Mouse (Mus musculus) CH12.LX (cell line): Measurements from ENCODE around the gene Lrrc19. TPM values are rescaled to one million over a fixed set of nuclear protein-coding genes. Genes with fewer than 3 reads are reported as not detected.

Experiments
- DNase-seq: peaks from one replicate; pipeline ENCODE4 v3.0.0-alpha.2; 2013; ENCODE audit errors: extremely low read depth
- H3K27ac ChIP-seq: 2 replicates; pipeline ENCODE4 v1.5.1; 2012; ENCODE audit warnings: low read depth, mild to moderate bottlenecking, control low read depth, moderate library complexity; ENCODE audit not compliant: insufficient read depth
- H3K27me3 ChIP-seq: replicated peaks from 2 replicates; pipeline ENCODE3; 2012; ENCODE audit warnings: inconsistent platforms
- H3K36me3 ChIP-seq, 2 experiments: replicated peaks in 1 of 2; 2 replicates each; pipeline versions ENCODE3 to v1.6.1; 2012; ENCODE audit warnings: inconsistent platforms in 1 of 2, low read length in 1 of 2, mild to moderate bottlenecking in 1 of 2, mixed read lengths in 1 of 2, moderate library complexity in 1 of 2; ENCODE audit not compliant: control insufficient read depth in 1 of 2, insufficient read depth in 1 of 2
- H3K4me1 ChIP-seq, 2 experiments: 2 replicates each; pipeline ENCODE4 v1.6.1; 2012; ENCODE audit warnings: inconsistent platforms in 1 of 2, moderate library complexity in 1 of 2; ENCODE audit not compliant: insufficient read depth in 2 of 2, control insufficient read depth in 1 of 2
- H3K4me2 ChIP-seq: 2 replicates; pipeline ENCODE4 v1.6.1; 2012; ENCODE audit warnings: low read depth, mild to moderate bottlenecking, control low read depth; ENCODE audit not compliant: poor library complexity, insufficient read depth, severe bottlenecking
- H3K4me3 ChIP-seq, 3 experiments: fragments of 150-350 bp in 1 of 3; sonication (generic) in 1 of 3; replicated peaks in 1 of 3; 2 replicates each; pipeline versions ENCODE3 to v1.5.1; 2011 to 2012; ENCODE audit warnings: low read depth in 2 of 3, low read length in 2 of 3, mild to moderate bottlenecking in 2 of 3, moderate library complexity in 2 of 3, control low read depth in 1 of 3, improper control_type of control experiment in 1 of 3, inconsistent platforms in 1 of 3, mixed read lengths in 1 of 3; ENCODE audit not compliant: poor library complexity in 1 of 3
- H3K79me2 ChIP-seq: replicated peaks from 2 replicates; pipeline ENCODE4 v1.6.1; 2012; ENCODE audit warnings: mild to moderate bottlenecking, moderate library complexity; ENCODE audit not compliant: control insufficient read depth, poor library complexity, insufficient read depth, severe bottlenecking; ENCODE audit errors: extremely low read depth
- H3K9ac ChIP-seq: 2 replicates; pipeline ENCODE4 v1.6.1; 2012; ENCODE audit warnings: low read depth, mild to moderate bottlenecking, control low read depth, moderate library complexity; ENCODE audit not compliant: insufficient read depth
- H3K9me3 ChIP-seq: replicated peaks from 2 replicates; pipeline ENCODE3; 2012; ENCODE audit warnings: low read length, inconsistent platforms, mixed read lengths
- CTCF ChIP-seq, 2 experiments: IDR thresholded peaks in 1 of 2; conservative IDR thresholded peaks in 1 of 2; 2 replicates each; pipeline ENCODE4 v1.5.1; 2011 to 2012; ENCODE audit warnings: low read depth in 2 of 2, low read length in 2 of 2, improper control_type of control experiment in 1 of 2, inconsistent platforms in 1 of 2, mild to moderate bottlenecking in 1 of 2, moderate library complexity in 1 of 2
- E2F4 ChIP-seq: IDR thresholded peaks from 2 replicates; pipeline ENCODE4 v1.6.1; 2011; ENCODE audit warnings: low read depth, low read length, improper control_type of control experiment; ENCODE audit not compliant: insufficient replicate concordance
- EP300 ChIP-seq: IDR thresholded peaks from 2 replicates; pipeline ENCODE4 v1.6.1; 2011; ENCODE audit warnings: low read length, improper control_type of control experiment
- ETS1 ChIP-seq: conservative IDR thresholded peaks from 2 replicates; pipeline ENCODE4 v1.6.1; 2012; ENCODE audit warnings: low read depth, mild to moderate bottlenecking, inconsistent platforms, low read length, improper control_type of control experiment, moderate library complexity
- HCFC1 ChIP-seq: IDR thresholded peaks from 2 replicates; pipeline ENCODE4 v1.6.1; 2012; ENCODE audit warnings: low read depth, mild to moderate bottlenecking, inconsistent platforms, low read length, improper control_type of control experiment
- IRF4 ChIP-seq: IDR thresholded peaks from 2 replicates; pipeline ENCODE4 v1.6.1; 2014; ENCODE audit warnings: low read depth, mild to moderate bottlenecking, inconsistent platforms, low read length, improper control_type of control experiment
- JUN ChIP-seq: IDR thresholded peaks from 2 replicates; pipeline ENCODE4 v1.6.1; 2011; ENCODE audit warnings: low read depth, mild to moderate bottlenecking, low read length, improper control_type of control experiment, moderate library complexity; ENCODE audit not compliant: insufficient read depth
- KAT2A ChIP-seq: IDR thresholded peaks from 2 replicates; pipeline ENCODE4 v1.6.1; 2012; ENCODE audit warnings: low read length, improper control_type of control experiment, inconsistent platforms; ENCODE audit not compliant: insufficient replicate concordance
- MAFK ChIP-seq: IDR thresholded peaks from 2 replicates; pipeline ENCODE4 v1.6.1; 2011; ENCODE audit warnings: low read length, improper control_type of control experiment; ENCODE audit not compliant: insufficient replicate concordance
- MAZ ChIP-seq: IDR thresholded peaks from 2 replicates; pipeline ENCODE4 v1.6.1; 2012; ENCODE audit warnings: low read depth, mild to moderate bottlenecking, inconsistent platforms, low read length, improper control_type of control experiment, moderate library complexity
- MXI1 ChIP-seq: IDR thresholded peaks from 2 replicates; pipeline ENCODE4 v1.6.1; 2011; ENCODE audit warnings: mild to moderate bottlenecking, low read depth, low read length, improper control_type of control experiment
- MYC ChIP-seq: IDR thresholded peaks from 2 replicates; pipeline ENCODE4 v1.6.1; 2011; ENCODE audit warnings: low read depth, mild to moderate bottlenecking, improper control_type of control experiment, low read length
- NELFE ChIP-seq: IDR thresholded peaks from 2 replicates; pipeline ENCODE4 v1.6.1; 2011; ENCODE audit warnings: low read depth, low read length, improper control_type of control experiment
- PAX5 ChIP-seq: IDR thresholded peaks from 2 replicates; pipeline ENCODE4 v1.6.1; 2012; ENCODE audit warnings: low read length, inconsistent platforms, mixed read lengths
- POLR2A ChIP-seq: IDR thresholded peaks from 2 replicates; pipeline ENCODE4 v1.6.1; 2011; ENCODE audit warnings: low read depth, mild to moderate bottlenecking, improper control_type of control experiment, low read length
- POLR2AphosphoS2 ChIP-seq: IDR thresholded peaks from 2 replicates; pipeline ENCODE4 v1.6.1; 2011; ENCODE audit warnings: low read depth, low read length, improper control_type of control experiment
- RAD21 ChIP-seq: IDR thresholded peaks from 2 replicates; pipeline ENCODE4 v1.6.1; 2011; ENCODE audit warnings: low read depth, mild to moderate bottlenecking, low read length, improper control_type of control experiment, moderate library complexity
- RCOR1 ChIP-seq: conservative IDR thresholded peaks from 2 replicates; pipeline ENCODE4 v1.6.1; 2012; ENCODE audit warnings: low read depth, mild to moderate bottlenecking, inconsistent platforms, low read length, improper control_type of control experiment
- SIN3A ChIP-seq: IDR thresholded peaks from 2 replicates; pipeline ENCODE4 v1.6.1; 2012; ENCODE audit warnings: low read length, improper control_type of control experiment, inconsistent platforms
- TBP ChIP-seq: conservative IDR thresholded peaks from 2 replicates; pipeline ENCODE4 v1.6.1; 2011; ENCODE audit warnings: low read depth, low read length, improper control_type of control experiment
- TCF12 ChIP-seq: IDR thresholded peaks from 2 replicates; pipeline ENCODE4 v1.6.1; 2014; ENCODE audit warnings: low read depth, mild to moderate bottlenecking, inconsistent platforms, low read length, improper control_type of control experiment
- UBTF ChIP-seq: IDR thresholded peaks from 2 replicates; pipeline ENCODE4 v1.6.1; 2012; ENCODE audit warnings: low read depth, mild to moderate bottlenecking, inconsistent platforms, low read length, improper control_type of control experiment, moderate library complexity
- ZKSCAN1 ChIP-seq: IDR thresholded peaks from 2 replicates; pipeline ENCODE4 v1.6.1; 2012; ENCODE audit warnings: low read depth, inconsistent platforms, low read length, improper control_type of control experiment, borderline replicate concordance
- ZMIZ1 ChIP-seq: IDR thresholded peaks from 2 replicates; pipeline ENCODE4 v1.6.1; 2012; ENCODE audit warnings: low read depth, mild to moderate bottlenecking, inconsistent platforms, low read length, improper control_type of control experiment
- ZNF384 ChIP-seq: IDR thresholded peaks from 2 replicates; pipeline ENCODE4 v1.6.1; 2012; ENCODE audit warnings: low read depth, low read length, improper control_type of control experiment, inconsistent platforms
- dilution Hi-C: fragments of 300-500 bp; cut with MboI; formaldehyde crosslinking; loops from 2 replicates; pipeline ENCODE4 v1.14.3; 2020; ENCODE audit warnings: low sequenced_read_pairs; ENCODE audit not compliant: extremely low pct_unique_long_range_greater_than_20kb, extremely low pct_ligation_motif_present
- in situ Hi-C: fragments of 300-500 bp; cut with MboI; formaldehyde crosslinking; loops from 3 replicates; pipeline ENCODE4 v1.14.3; 2019; ENCODE audit warnings: low sequenced_read_pairs, low pct_ligation_motif_present, low pct_unique_long_range_greater_than_20kb, mixed read lengths
- polyA plus RNA-seq: library from polyadenylated mRNA; unstranded; fragments of >175 nt; gene quantifications from 2 replicates; pipeline ENCODE4 v1.2.1, GENCODE M21; 2012; ENCODE audit warnings: low read depth; ENCODE audit not compliant: insufficient read length
- total RNA-seq, 2 experiments: library from RNA; depleted of rRNA; stranded (reverse); fragments of 300-350 nt in 1 of 2; fragments of >200 nt in 1 of 2; gene quantifications; 2 replicates each; pipeline ENCODE4 v1.2.3; 2012 to 2014

The Lrrc19 gene
- total and polyA plus RNA-seq, 3 experiments = not detected

GRCm38 (mm10) chr4:94605591-94605990 lies 44.4 kb downstream of the Lrrc19 start:
- Histone ChIP-seq H3K4me2 (no peak overlapping the region), H3K9ac (no peak overlapping the region), H3K79me2 (peaks cover 23% of the 10 kb centered on the region), H3K9me3 (no peaks in the 10 kb centered on the region), H3K27me3 (no peaks in the 10 kb centered on the region), H3K27ac (no peak overlapping the region), H3K36me3 (peaks cover 0 to 3% of the 10 kb centered on the region in 2 experiments), H3K4me3 (no peak overlapping the region), H3K4me1 (peaks cover 3 to 23% of the 10 kb centered on the region in 2 experiments; a peak in 3 of 4 replicates)
- TF ChIP-seq E2F4 = no peak
- no peak for TF ChIP-seq RCOR1
- TF ChIP-seq KAT2A = no peak
- no peak for TF ChIP-seq ZKSCAN1
- no peak for TF ChIP-seq RAD21
- no peak for TF ChIP-seq IRF4
- TF ChIP-seq ETS1 = no peak
- TF ChIP-seq MAZ = no peak
- TF ChIP-seq UBTF = no peak
- TF ChIP-seq TCF12 = no peak
- no peak for TF ChIP-seq SIN3A
- no peak for TF ChIP-seq EP300
- dilution Hi-C loops (no loop called here), in situ Hi-C loops (no loop called here)
- DNase-seq = no peak

GRCm38 (mm10) chr4:94604452-94605019 lies 45.4 kb downstream of the Lrrc19 start:
- H3K4me2 ChIP-seq = peak overlapping the region; percentile 85; the same call in 1 of the 2 replicates

More at GRCm38 (mm10) chr4:94604452-94605019, 45.4 kb downstream of the Lrrc19 start:
- Histone ChIP-seq H3K27ac (no peak overlapping the region), H3K27me3 (no peaks in the 10 kb centered on the region), H3K4me1 (peaks cover 3 to 26% of the 10 kb centered on the region in 2 experiments; a peak in 3 of 4 replicates), H3K9ac (peak overlapping the region; percentile 77; the same call in 1 of the 2 replicates), H3K9me3 (no peaks in the 10 kb centered on the region), H3K36me3 (peaks cover 0 to 3% of the 10 kb centered on the region in 2 experiments), H3K79me2 (peaks cover 26% of the 10 kb centered on the region), H3K4me3 (peak overlapping the region in 1 of 3 experiments; percentile 96)
- in situ Hi-C loops = no loop called here
- no peak for DNase-seq
- dilution Hi-C loops = no loop called here
- TF ChIP-seq NELFE (no peak), MYC (no peak), TBP (no peak), ZMIZ1 (no peak), ZKSCAN1 (no peak), RCOR1 (no peak), ZNF384 (no peak), CTCF (conservative IDR thresholded peaks at IDR 0.05 in 1 of 2, IDR thresholded peaks at IDR 0.05 in 1 of 2; ENCODE audit: low read depth in 2 of 2, low read length in 2 of 2) (no peak), POLR2AphosphoS2 (no peak), MXI1 (no peak), UBTF (no peak), POLR2A (no peak), PAX5 (no peak), JUN (no peak), HCFC1 (no peak), KAT2A (no peak), MAFK (no peak)
